Mouse (Mus musculus) hindbrain, postnatal 0 days (tissue): ENCODE results near the gene Thap7. TPM values are rescaled to one million over a fixed set of nuclear protein-coding genes. Genes with fewer than 3 reads are reported as not detected.
"Not testable (repeated sequence)": the region's sequence is repeated elsewhere in the genome, so short reads cannot be mapped to it uniquely, and the experiment has no call there.

Experiments
- ATAC-seq: fragments of 200-750 bp; cut with Nextera tagmentation; 2 replicates; pipeline ENCODE4 v1.8.0; 2017; ENCODE audit warnings: mild to moderate bottlenecking, moderate TSS enrichment, moderate library complexity
- DNase-seq: peaks from one replicate; pipeline ENCODE4 v3.0.0-alpha.2; 2015; ENCODE audit warnings: low spot score
- H3K27ac ChIP-seq: fragments of 300-500 bp; sonication (generic); 2 replicates; pipeline ENCODE4 v1.5.1; 2014; ENCODE audit warnings: mild to moderate bottlenecking
- H3K27me3 ChIP-seq: fragments of 300-500 bp; sonication (generic); 2 replicates; pipeline ENCODE4 v1.6.1; 2014; ENCODE audit warnings: low read length, mixed read lengths; ENCODE audit not compliant: insufficient read depth
- H3K36me3 ChIP-seq: fragments of 300-500 bp; sonication (generic); 2 replicates; pipeline ENCODE4 v1.6.1; 2014; ENCODE audit warnings: low read length, mixed read lengths; ENCODE audit not compliant: insufficient read depth
- H3K4me1 ChIP-seq: fragments of 300-500 bp; sonication (generic); 2 replicates; pipeline ENCODE4 v1.6.1; 2014; ENCODE audit warnings: antibody characterized with exemption, low read length, mixed read lengths; ENCODE audit not compliant: insufficient read depth
- H3K4me2 ChIP-seq: fragments of 300-500 bp; sonication (generic); 2 replicates; pipeline ENCODE4 v1.6.1; 2014; ENCODE audit warnings: low read depth, mild to moderate bottlenecking, low read length, moderate library complexity, mixed read lengths
- H3K4me3 ChIP-seq: fragments of 300-500 bp; sonication (generic); 2 replicates; pipeline ENCODE4 v1.5.1; 2014; ENCODE audit warnings: low read length
- H3K9ac ChIP-seq: fragments of 300-500 bp; sonication (generic); replicated peaks from 2 replicates; pipeline ENCODE4 v1.6.1; 2014; ENCODE audit warnings: mild to moderate bottlenecking, low read length, moderate library complexity, mixed read lengths
- H3K9me3 ChIP-seq: fragments of 300-500 bp; sonication (generic); 2 replicates; pipeline ENCODE4 v1.6.1; 2016; ENCODE audit warnings: low read length, mixed read lengths
- CTCF ChIP-seq: IDR thresholded peaks from 2 replicates; pipeline ENCODE4 v1.5.1; 2016; ENCODE audit warnings: antibody characterized with exemption, control low read depth, low read depth
- WGBS: fragments of 180-500 bp; shearing (Covaris S2); extraction: QIAGEN DNeasy Blood & Tissue Kit; methylation state at CpG from one replicate; pipeline ENCODE4 v1.1.7; 2014; 5-methylcytosine and 5-hydroxymethylcytosine counted together
- polyA plus RNA-seq: library from polyadenylated mRNA; unstranded; fragments of >200 nt; fragmentation: Nextera tagmentation; extraction: Ambion mirVana; gene quantifications from 2 replicates; pipeline ENCODE4 v1.2.1, GENCODE M21; 2015
- total RNA-seq: library from RNA; depleted of rRNA; stranded (reverse); fragments of >200 nt; gene quantifications from 2 replicates; pipeline ENCODE4 v1.2.3, GENCODE M21; 2014

The Thap7 gene
- total and polyA plus RNA-seq, 2 experiments from 2014 or later = 57.5 to 66.8 TPM

- TF ChIP-seq CTCF = no peak
- Histone ChIP-seq H3K27ac (no peak overlapping the region), H3K36me3 (no peaks in the 10 kb centered on the region), H3K4me1 (peaks cover 15% of the 10 kb centered on the region; the same call in 1 of the 2 replicates), H3K4me3 (no peak overlapping the region), H3K9ac (no peak overlapping the region), H3K4me2 (no peak overlapping the region), H3K9me3 (no peaks in the 10 kb centered on the region), H3K27me3 (no peaks in the 10 kb centered on the region)
- DNase-seq (no peak), ATAC-seq (no peak)
- WGBS = 63% methylated on average over 4 of the region's 4 CpGs
These were observed 26.0 kb upstream of the Thap7 start for GRCm38 (mm10) chr16:17556907-17557306.

- ATAC-seq (no peak), DNase-seq (no peak)
- H3K9ac ChIP-seq = no peak overlapping the region
- TF ChIP-seq CTCF = no peak
- no peaks in the 10 kb centered on the region for H3K9me3 ChIP-seq
- no peaks in the 10 kb centered on the region for H3K36me3 ChIP-seq
- H3K27me3 ChIP-seq = no peaks in the 10 kb centered on the region
- H3K4me3 ChIP-seq = no peak overlapping the region
- peaks cover 8% of the 10 kb centered on the region; the same call in 1 of the 2 replicates for H3K4me1 ChIP-seq
- no peak overlapping the region for H3K4me2 ChIP-seq
- WGBS = 84% methylated on average over 4 of the region's 4 CpGs
- no peak overlapping the region for H3K27ac ChIP-seq
These were observed 25.2 kb upstream of the Thap7 start for GRCm38 (mm10) chr16:17556180-17556579.

- WGBS = 24% methylated on average over 4 of the region's 4 CpGs
These were observed 23.8 kb upstream of the Thap7 start for GRCm38 (mm10) chr16:17554702-17555101.

GRCm38 (mm10) chr16:17553910-17554685, 23.2 kb upstream of the Thap7 start:
- H3K9me3 ChIP-seq = no peaks in the 10 kb centered on the region
- no peak overlapping the region for H3K9ac ChIP-seq
- peak overlapping the region; percentile 65 for H3K27ac ChIP-seq
- peak overlapping the region; percentile 13 for H3K4me3 ChIP-seq
- TF ChIP-seq CTCF = no peak
- 4% methylated on average over 18 of the region's 18 CpGs for WGBS
- DNase-seq (peak; percentile 69), ATAC-seq (peak; percentile 91)
- H3K27me3 ChIP-seq = no peaks in the 10 kb centered on the region
- H3K4me2 ChIP-seq = peak overlapping the region; percentile 46
- 0 out of 2 replicates have a peak, but pooled peaks cover 8% of the 10 kb centered on the region for H3K4me1 ChIP-seq
- H3K36me3 ChIP-seq = no peaks in the 10 kb centered on the region

More at GRCm38 (mm10) chr16:17554702-17555101, 23.8 kb upstream of the Thap7 start:
- H3K4me2 ChIP-seq, H3K27me3 ChIP-seq, H3K36me3 ChIP-seq, DNase-seq, H3K4me1 ChIP-seq, H3K4me3 ChIP-seq, H3K9me3 ChIP-seq, ATAC-seq, H3K9ac ChIP-seq: not testable (repeated sequence)
- peak overlapping the region; percentile 65; the same call in 1 of the 2 replicates for H3K27ac ChIP-seq

GRCm38 (mm10) chr16:17552837-17553236, 21.9 kb upstream of the Thap7 start:
- no peaks in the 10 kb centered on the region for H3K36me3 ChIP-seq
- TF ChIP-seq CTCF = no peak
- 85% methylated on average over 7 of the region's 7 CpGs for WGBS

GRCm38 (mm10) chr16:17542632-17543031, 11.7 kb upstream of the Thap7 start:
- Histone ChIP-seq H3K36me3 (no peaks in the 10 kb centered on the region), H3K4me1 (no peaks in the 10 kb centered on the region), H3K27me3 (no peaks in the 10 kb centered on the region; the same call in 1 of the 2 replicates), H3K9ac (no peak overlapping the region), H3K9me3 (no peaks in the 10 kb centered on the region), H3K4me3 (no peak overlapping the region), H3K4me2 (no peak overlapping the region), H3K27ac (no peak overlapping the region)
- no peak for ATAC-seq
- no peak for TF ChIP-seq CTCF
- 88% methylated on average over 2 of the region's 2 CpGs for WGBS
- no peak for DNase-seq

More at GRCm38 (mm10) chr16:17552837-17553236, 21.9 kb upstream of the Thap7 start:
- no peak for DNase-seq
- no peak for ATAC-seq
- Histone ChIP-seq H3K4me1 (no peaks in the 10 kb centered on the region), H3K4me2 (no peak overlapping the region), H3K9me3 (no peaks in the 10 kb centered on the region), H3K27ac (no peak overlapping the region), H3K27me3 (no peaks in the 10 kb centered on the region), H3K4me3 (no peak overlapping the region), H3K9ac (no peak overlapping the region)

- 95% methylated on average over 3 of the region's 3 CpGs for WGBS
- no peak for ATAC-seq
- Histone ChIP-seq H3K4me2 (no peak overlapping the region), H3K4me1 (peaks cover 6% of the 10 kb centered on the region), H3K4me3 (no peak overlapping the region), H3K36me3 (no peaks in the 10 kb centered on the region), H3K27ac (no peak overlapping the region), H3K9me3 (no peaks in the 10 kb centered on the region), H3K27me3 (no peaks in the 10 kb centered on the region), H3K9ac (no peak overlapping the region)
- TF ChIP-seq CTCF = no peak
- no peak for DNase-seq
These were observed 5.6 kb upstream of the Thap7 start for GRCm38 (mm10) chr16:17536584-17536983.
